Mouse (Mus musculus) embryonic facial prominence, embryonic 14.5 days (tissue): ENCODE measurements around the gene Ikbip. TPM values are rescaled to one million over a fixed set of nuclear protein-coding genes. Genes with fewer than 3 reads are reported as not detected.

ENCODE experiments used
- ATAC-seq: fragments of 200-750 bp; cut with Nextera tagmentation; 2 replicates; pipeline ENCODE4 v1.8.0; 2017; ENCODE audit warnings: low read depth, moderate number of reproducible peaks, moderate TSS enrichment
- DNase-seq: peaks from one replicate; pipeline ENCODE4 v3.0.0-alpha.2; 2015; ENCODE audit warnings: low spot score
- H3K27ac ChIP-seq: fragments of 300-500 bp; sonication (generic); replicated peaks from 2 replicates; pipeline ENCODE4 v1.5.1; 2014; ENCODE audit warnings: low read depth, mild to moderate bottlenecking, low read length, moderate library complexity
- H3K27me3 ChIP-seq: fragments of 300-500 bp; sonication (generic); replicated peaks from 2 replicates; pipeline ENCODE4 v1.6.1; 2014; ENCODE audit warnings: low read length; ENCODE audit not compliant: control insufficient read depth, insufficient read depth
- H3K36me3 ChIP-seq: fragments of 300-500 bp; sonication (generic); 2 replicates; pipeline ENCODE4 v1.6.1; 2014; ENCODE audit warnings: low read length, mixed read lengths; ENCODE audit not compliant: control insufficient read depth, insufficient read depth
- H3K4me1 ChIP-seq: fragments of 300-500 bp; sonication (generic); 2 replicates; pipeline ENCODE4 v1.6.1; 2014; ENCODE audit warnings: antibody characterized with exemption, low read length; ENCODE audit not compliant: control insufficient read depth, insufficient read depth
- H3K4me2 ChIP-seq: fragments of 300-500 bp; sonication (generic); 2 replicates; pipeline ENCODE4 v1.6.1; 2014; ENCODE audit warnings: low read depth, mild to moderate bottlenecking, low read length, moderate library complexity, mixed read lengths
- H3K4me3 ChIP-seq: fragments of 300-500 bp; sonication (generic); 2 replicates; pipeline ENCODE4 v1.5.1; 2014; ENCODE audit warnings: low read depth, mild to moderate bottlenecking, low read length
- H3K9ac ChIP-seq: fragments of 300-500 bp; sonication (generic); 2 replicates; pipeline ENCODE4 v1.6.1; 2014; ENCODE audit warnings: low read depth, mild to moderate bottlenecking, low read length, moderate library complexity, mixed read lengths
- H3K9me3 ChIP-seq: fragments of 300-500 bp; sonication (generic); 2 replicates; pipeline ENCODE4 v1.6.1; 2016; ENCODE audit warnings: low read length; ENCODE audit not compliant: control insufficient read depth
- WGBS: fragments of 180-500 bp; shearing (Covaris S2); extraction: QIAGEN DNeasy Blood & Tissue Kit; methylation state at CpG from one replicate; pipeline ENCODE4 v1.1.7; 2014; 5-methylcytosine and 5-hydroxymethylcytosine counted together
- polyA plus RNA-seq: library from polyadenylated mRNA; unstranded; fragments of >200 nt; fragmentation: Nextera tagmentation; extraction: Ambion mirVana; gene quantifications from 2 replicates; pipeline ENCODE4 v1.2.1, GENCODE M21; 2014

Ikbip gene
- 74.3 and 79.6 TPM in 2 replicates for polyA plus RNA-seq

GRCm38 (mm10) chr10:91082550-91083392, at the start of gene Ikbip, which contains the start of gene Apaf1:
Gene Ikbip, plus strand, starts transcription at chr10:91082940.
Gene Apaf1, minus strand, starts transcription at chr10:91082770.
- Histone ChIP-seq H3K27ac (peak within 1 kb of the TSS; percentile 87), H3K4me3 (peak within 1 kb of the TSS; percentile 95)
- WGBS = 0% methylated on average over 59 of the region's 87 CpGs

GRCm38 (mm10) chr10:91033942-91034341, 48.8 kb upstream of the Ikbip start:
- Histone ChIP-seq H3K27me3 (no peaks in the 10 kb centered on the region), H3K4me2 (no peak overlapping the region), H3K36me3 (peaks cover 45% of the 10 kb centered on the region), H3K4me3 (no peak overlapping the region), H3K4me1 (no peaks in the 10 kb centered on the region), H3K27ac (no peak overlapping the region), H3K9ac (no peak overlapping the region), H3K9me3 (no peaks in the 10 kb centered on the region)
- ATAC-seq = peak; percentile 76
- WGBS = 25% methylated on average over 8 of the region's 8 CpGs
- peak; percentile 58 for DNase-seq

More at GRCm38 (mm10) chr10:91082550-91083392, at the start of gene Ikbip, which contains the start of gene Apaf1:
- no peaks in the 10 kb centered on the region for H3K9me3 ChIP-seq
- H3K4me2 ChIP-seq = peak within 1 kb of the TSS; percentile 70
- DNase-seq (peak; percentile 99), ATAC-seq (peak; percentile 96)
- H3K27me3 ChIP-seq = no peaks in the 10 kb centered on the region
- H3K36me3 ChIP-seq = peaks cover 21% of the 10 kb centered on the region; the same call in 1 of the 2 replicates
- peak within 1 kb of the TSS; percentile 88 for H3K9ac ChIP-seq
- H3K4me1 ChIP-seq = peaks cover 6% of the 10 kb centered on the region; the same call in 1 of the 2 replicates

GRCm38 (mm10) chr10:91049696-91050095, 33.0 kb upstream of the Ikbip start:
- Histone ChIP-seq H3K36me3 (peaks cover 66% of the 10 kb centered on the region), H3K27ac (no peak overlapping the region)

DNA sequence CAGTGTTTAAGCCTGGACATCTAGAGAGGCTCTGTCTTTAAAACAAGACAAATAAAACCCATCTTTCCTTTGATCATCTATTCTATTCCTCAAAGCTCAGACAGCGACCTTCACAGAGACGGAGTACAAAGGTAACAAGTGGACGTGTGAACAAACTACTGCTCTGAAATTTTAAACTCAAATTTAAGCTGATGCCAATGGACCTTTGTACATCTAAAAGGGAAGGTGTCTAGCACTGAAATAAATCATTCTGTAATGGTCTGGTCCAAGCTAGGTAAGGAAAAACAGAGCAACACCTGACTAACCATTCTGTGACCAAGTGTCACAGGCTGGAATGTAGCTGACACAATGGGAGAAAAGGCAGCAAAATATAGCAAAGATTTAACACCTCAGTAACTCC, 31.6 kb upstream of the Ikbip start:
- no peaks in the 10 kb centered on the region for H3K9me3 ChIP-seq
- DNase-seq (no peak), ATAC-seq (no peak)
- WGBS = 92% methylated on average over 3 of the region's 3 CpGs
- H3K4me2 ChIP-seq = no peak overlapping the region
- H3K36me3 ChIP-seq = peaks cover 67% of the 10 kb centered on the region
- H3K9ac ChIP-seq = no peak overlapping the region
- H3K4me3 ChIP-seq = no peak overlapping the region
- H3K27me3 ChIP-seq = no peaks in the 10 kb centered on the region
- no peaks in the 10 kb centered on the region for H3K4me1 ChIP-seq
- no peak overlapping the region for H3K27ac ChIP-seq

More at GRCm38 (mm10) chr10:91049696-91050095, 33.0 kb upstream of the Ikbip start:
- H3K9ac ChIP-seq = no peak overlapping the region
- DNase-seq (no peak), ATAC-seq (no peak)
- no peaks in the 10 kb centered on the region for H3K9me3 ChIP-seq
- H3K27me3 ChIP-seq = no peaks in the 10 kb centered on the region
- WGBS = 86% methylated on average over 4 of the region's 4 CpGs
- H3K4me1 ChIP-seq = no peaks in the 10 kb centered on the region
- H3K4me2 ChIP-seq = no peak overlapping the region
- no peak overlapping the region for H3K4me3 ChIP-seq

- Histone ChIP-seq H3K4me2 (no peak overlapping the region), H3K4me1 (no peaks in the 10 kb centered on the region), H3K27me3 (no peaks in the 10 kb centered on the region), H3K9me3 (no peaks in the 10 kb centered on the region), H3K36me3 (peaks cover 61% of the 10 kb centered on the region), H3K9ac (no peak overlapping the region), H3K27ac (no peak overlapping the region), H3K4me3 (no peak overlapping the region)
- DNase-seq (no peak), ATAC-seq (no peak)
These were observed 30.0 kb upstream of the Ikbip start for GRCm38 (mm10) chr10:91052734-91053133.

DNA sequence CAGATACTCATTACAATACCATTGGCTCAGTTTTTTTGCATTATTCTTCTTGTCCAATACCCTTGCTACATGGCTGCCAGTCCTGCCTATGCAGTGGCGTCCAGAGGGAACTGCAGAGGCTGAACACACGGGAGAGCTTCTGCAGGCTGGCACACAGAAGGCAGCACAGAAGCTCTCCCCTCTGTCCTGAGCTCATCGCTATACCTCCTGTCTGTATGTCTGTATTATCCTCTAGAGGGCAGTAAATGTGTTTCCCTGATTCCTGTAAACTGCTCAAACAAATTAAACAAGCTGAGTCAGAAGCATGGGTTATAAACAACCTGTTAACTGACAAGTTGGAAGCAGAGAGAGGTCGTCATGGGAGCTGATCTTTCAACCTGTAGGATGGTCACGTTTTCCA, 22.0 kb upstream of the Ikbip start:
- peak; percentile 15 for DNase-seq
- ATAC-seq = no peak
- H3K4me3 ChIP-seq = no peak overlapping the region
- no peaks in the 10 kb centered on the region for H3K4me1 ChIP-seq
- H3K9ac ChIP-seq = no peak overlapping the region
- H3K27me3 ChIP-seq = no peaks in the 10 kb centered on the region
- H3K27ac ChIP-seq = no peak overlapping the region
- 29% methylated on average over 5 of the region's 5 CpGs for WGBS
- no peaks in the 10 kb centered on the region for H3K9me3 ChIP-seq
- H3K4me2 ChIP-seq = no peak overlapping the region
- peaks cover 76% of the 10 kb centered on the region for H3K36me3 ChIP-seq

GRCm38 (mm10) chr10:91062355-91062754, 20.4 kb upstream of the Ikbip start:
- DNase-seq (no peak), ATAC-seq (no peak)
- Histone ChIP-seq H3K36me3 (peaks cover 84% of the 10 kb centered on the region), H3K4me2 (no peak overlapping the region), H3K9me3 (no peaks in the 10 kb centered on the region), H3K27ac (no peak overlapping the region), H3K4me1 (no peaks in the 10 kb centered on the region), H3K9ac (no peak overlapping the region), H3K27me3 (no peaks in the 10 kb centered on the region), H3K4me3 (no peak overlapping the region)
- 92% methylated on average over 6 of the region's 6 CpGs for WGBS

- peak; percentile 69 for DNase-seq
- no peak overlapping the region for H3K9ac ChIP-seq
- ATAC-seq = peak; percentile 50; the same call in 1 of the 2 replicates
- no peak overlapping the region for H3K27ac ChIP-seq
- 31% methylated on average over 1 of the region's 1 CpGs for WGBS
- peaks cover 44% of the 10 kb centered on the region for H3K36me3 ChIP-seq
- H3K4me3 ChIP-seq = no peak overlapping the region
- no peaks in the 10 kb centered on the region for H3K4me1 ChIP-seq
- H3K4me2 ChIP-seq = no peak overlapping the region
- H3K9me3 ChIP-seq = no peaks in the 10 kb centered on the region
- no peaks in the 10 kb centered on the region for H3K27me3 ChIP-seq
These were observed 11.0 kb upstream of the Ikbip start for GRCm38 (mm10) chr10:91071768-91072167.
